Mouse (Mus musculus) adipose tissue, adult 10 weeks (tissue): ENCODE measurements around the gene 4932438A13Rik. TPM values are rescaled to one million over a fixed set of nuclear protein-coding genes. Genes with fewer than 3 reads are reported as not detected.

Experiments
- polyA plus RNA-seq: library from polyadenylated mRNA; stranded (reverse); fragments of 350-450 nt; fragmentation: Illumina TruSeq; extraction: RNeasy Lipid Tissue Mini Kit (QIAGEN cat#74804); gene quantifications from one replicate; pipeline ENCODE4 v1.2.3, GENCODE M21; 2014; ENCODE audit warnings: low read depth, low replicate concordance

The 4932438A13Rik gene
- polyA plus RNA-seq = 26.8 TPM

DNA sequence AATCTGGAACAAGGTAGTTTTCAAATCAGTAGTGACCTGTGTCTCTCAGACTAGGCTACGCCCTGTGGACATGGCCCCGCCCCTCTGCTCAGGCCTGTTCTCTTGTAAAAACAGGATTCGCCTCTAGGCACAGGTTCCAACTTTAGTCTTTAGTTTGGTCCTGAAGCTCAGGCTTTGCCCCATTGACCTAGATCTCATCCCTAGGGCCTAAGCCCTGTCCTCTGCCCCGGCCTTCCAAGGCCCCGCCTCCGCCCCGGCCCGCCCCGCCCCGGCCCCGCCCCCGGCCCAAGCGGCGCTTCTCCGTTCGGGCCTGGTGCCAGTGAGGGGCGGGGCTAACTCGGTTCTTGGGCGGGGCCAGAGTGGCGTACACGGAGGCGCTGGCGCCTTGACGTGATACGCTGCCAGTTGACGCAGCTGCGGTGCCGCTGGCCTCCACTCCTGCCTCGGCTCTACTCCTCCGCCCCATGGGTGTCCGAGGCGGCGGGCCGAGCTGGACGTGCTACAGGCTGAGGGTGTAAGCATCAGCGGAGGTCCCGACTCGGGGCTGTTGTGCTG, at the start of gene 4932438A13Rik:
4932438A13Rik (plus strand) TSS at position 384 of the 555 bp plus-strand sequence.

GRCm38 (mm10) chr3:37063406-37063805, 200.5 kb downstream of the 4932438A13Rik start, which contains the start of gene Adad1:
Gene Adad1 (plus strand): TSS chr3:37063527.

Other genes starting within 250 kb of the 4932438A13Rik start
- 8.4 TPM for gene Bbs7, start 249.6 kb upstream of the 4932438A13Rik start, polyA plus RNA-seq
- 1.3 TPM for gene Trpc3, start 172.9 kb upstream of the 4932438A13Rik start, polyA plus RNA-seq
- gene Adad1, start 200.4 kb downstream of the 4932438A13Rik start, polyA plus RNA-seq = 7.7 TPM